Mouse (Mus musculus) thymus, postnatal 14 days (tissue): Measurements from ENCODE around the gene Bco1.
A peak's percentile ranks its signal among the peaks of the same experiment; 100 is the strongest.

Experiments used
- DNase-seq: peaks from one replicate; pipeline ENCODE4 v3.0.0; 2021

Gene Bco1

DNA sequence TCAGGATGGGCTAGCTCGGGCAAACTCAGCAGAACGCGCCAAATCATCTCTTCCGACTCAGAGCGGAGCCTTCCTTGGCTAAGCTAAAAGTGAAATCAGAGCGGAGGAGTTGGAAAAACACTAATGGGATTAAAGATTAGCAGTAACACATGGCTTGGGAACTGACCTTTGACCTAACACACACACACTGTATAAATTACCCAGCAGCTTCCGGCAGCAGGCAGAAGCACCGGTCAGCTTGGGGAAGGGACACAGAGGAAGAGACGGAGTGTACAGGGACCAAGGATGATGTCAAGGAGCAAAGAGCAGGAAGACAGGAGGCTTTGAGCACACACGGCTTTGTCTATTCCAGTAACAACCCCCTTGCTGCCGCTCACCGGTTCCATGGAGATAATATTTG lies at the start of gene Bco1:
Gene Bco1, plus strand, starts transcription at position 208 of the 400 bp plus-strand sequence.
- no peak for DNase-seq

DNA sequence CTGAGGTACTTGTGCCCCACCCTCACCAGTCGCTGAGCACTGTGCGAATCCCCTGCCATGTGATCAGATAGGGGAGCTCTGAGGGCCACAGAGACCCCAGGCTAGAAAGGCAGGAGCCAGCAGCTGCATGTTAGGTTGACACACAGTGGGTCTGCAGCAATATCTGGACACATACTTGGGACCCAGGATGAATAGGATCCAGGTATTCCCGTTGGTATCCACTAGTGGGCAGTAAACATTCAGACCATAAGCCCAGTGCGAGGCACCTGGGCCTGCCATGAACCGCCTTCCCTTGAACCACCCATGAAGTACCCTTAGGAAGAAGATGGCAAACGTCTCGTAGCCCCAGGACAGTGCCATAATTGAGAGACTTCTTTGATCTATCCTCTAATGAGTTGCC lies 46.2 kb upstream of the Bco1 start:
- DNase-seq, result no peak

DNA sequence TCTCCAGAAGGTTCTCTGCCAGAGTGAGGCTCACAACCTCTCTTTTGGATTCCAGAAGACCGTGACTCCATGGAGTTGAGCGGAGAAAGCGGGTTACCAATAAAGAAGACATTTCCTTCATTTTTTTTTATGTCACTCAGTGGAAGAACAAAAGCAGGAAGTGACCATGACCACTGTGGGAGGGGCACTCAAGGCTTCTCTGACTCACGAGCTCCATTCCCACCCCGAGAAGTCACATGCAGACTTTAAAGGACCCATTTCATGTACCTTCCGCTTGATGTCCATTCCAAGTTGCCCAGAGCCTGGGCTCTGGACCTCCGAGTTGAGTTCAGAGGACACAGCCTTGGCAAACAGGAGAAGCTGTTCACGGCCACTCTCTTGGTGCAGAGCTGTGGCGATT lies 44.9 kb upstream of the Bco1 start:
- no peak for DNase-seq

DNA sequence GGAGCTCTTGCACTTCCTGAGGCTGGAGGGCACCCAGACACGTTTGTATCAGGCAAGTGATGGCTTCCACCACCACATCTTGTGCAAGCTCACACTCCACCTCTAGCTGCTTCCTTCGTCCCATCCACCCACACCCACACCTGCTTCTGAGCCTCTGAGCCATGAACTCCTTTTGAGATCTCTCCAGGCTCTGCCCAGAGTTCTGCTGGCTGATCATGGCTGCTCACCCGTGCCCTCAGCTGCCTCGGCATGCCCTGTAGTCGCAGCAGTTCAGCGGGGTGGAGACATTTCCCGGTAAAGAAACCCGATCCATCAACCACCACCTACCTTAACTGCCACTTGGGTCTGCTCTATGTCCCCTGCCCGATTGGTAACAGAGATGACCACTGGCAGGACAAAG lies 44.3 kb upstream of the Bco1 start:
- no peak for DNase-seq

DNA sequence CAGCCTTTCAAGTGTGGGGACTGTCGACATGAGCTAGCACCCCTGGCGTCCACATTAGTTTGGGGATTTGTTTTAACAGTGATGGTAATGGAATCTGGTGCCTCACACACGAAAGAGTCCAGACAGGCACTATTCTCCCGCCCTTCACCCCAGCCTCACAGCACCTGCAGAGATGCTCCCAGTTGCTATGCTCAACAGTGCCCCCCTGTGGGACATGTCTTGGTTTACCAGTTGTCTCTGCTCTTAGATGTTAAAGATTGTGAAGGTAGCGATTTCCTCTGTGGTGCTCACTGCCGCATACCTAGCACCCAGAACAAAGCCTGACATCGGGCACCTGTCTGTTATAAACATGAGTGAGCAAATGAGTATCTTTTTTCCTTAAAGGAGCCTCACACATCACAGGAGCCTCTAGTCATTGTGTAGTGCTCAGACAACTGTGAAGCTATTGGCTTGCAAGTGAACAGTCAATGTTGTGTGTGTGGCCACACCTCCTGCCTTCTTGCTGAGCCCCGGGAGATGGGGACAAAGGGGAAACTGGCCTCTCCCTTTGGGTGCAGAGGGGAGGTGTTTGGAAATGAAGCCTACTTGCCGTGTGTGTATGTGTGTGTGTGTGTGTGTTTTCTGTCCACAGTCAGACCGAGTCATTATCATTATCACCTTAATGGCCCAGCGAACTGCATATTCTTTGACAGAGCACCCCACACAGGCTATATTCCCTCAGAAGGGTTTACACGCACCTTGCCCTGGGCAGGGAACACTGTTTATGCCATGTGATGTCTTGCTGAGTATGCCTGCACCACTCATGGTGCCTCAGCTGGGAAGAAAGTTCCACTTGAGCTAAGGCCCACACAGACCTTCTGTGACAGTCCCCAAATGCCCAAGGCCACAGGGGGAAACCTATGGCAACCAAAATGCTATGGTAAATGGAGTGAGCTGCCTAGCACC lies 42.2 kb upstream of the Bco1 start:
- DNase-seq, result peak; percentile 81

DNA sequence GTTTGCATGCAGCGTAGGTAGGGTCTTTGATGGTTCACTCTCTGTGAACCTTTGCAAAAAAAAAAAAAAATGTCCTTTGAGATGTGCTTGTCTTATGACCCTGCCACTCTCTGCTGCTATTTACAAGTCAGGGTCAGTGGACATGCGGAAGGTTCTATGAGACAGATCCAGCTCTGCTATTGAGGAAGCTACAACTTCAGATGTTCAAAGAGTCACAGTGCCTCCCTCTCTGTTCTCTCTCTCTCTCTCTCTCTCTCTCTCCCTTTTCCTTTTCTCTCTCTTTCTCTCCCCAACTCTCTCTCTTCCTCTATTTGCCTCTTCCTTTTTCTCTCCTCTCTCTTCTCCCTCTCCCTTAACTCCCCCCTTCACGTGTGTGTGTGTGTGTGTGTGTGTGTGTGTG lies 41.5 kb upstream of the Bco1 start:
- no peak for DNase-seq

DNA sequence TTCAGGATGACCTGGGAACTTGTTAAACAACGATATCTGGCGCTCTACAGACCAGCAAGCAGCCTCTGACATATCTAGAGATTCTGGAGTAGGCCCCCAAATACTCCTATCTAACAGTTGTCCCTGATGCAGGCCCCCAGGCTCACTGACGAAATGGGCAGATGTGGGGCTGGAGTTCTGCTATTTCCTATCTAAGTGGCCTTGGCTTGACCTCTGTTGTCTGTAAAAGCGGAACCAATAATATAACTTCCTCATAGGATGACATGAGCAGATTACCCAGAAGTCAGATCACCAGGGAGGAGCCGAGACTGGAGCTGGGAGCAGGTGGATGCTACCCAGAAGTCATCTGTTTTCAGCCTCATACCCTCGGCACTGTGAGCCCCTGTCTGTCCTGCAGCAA lies 40.6 kb upstream of the Bco1 start:
- no peak for DNase-seq

DNA sequence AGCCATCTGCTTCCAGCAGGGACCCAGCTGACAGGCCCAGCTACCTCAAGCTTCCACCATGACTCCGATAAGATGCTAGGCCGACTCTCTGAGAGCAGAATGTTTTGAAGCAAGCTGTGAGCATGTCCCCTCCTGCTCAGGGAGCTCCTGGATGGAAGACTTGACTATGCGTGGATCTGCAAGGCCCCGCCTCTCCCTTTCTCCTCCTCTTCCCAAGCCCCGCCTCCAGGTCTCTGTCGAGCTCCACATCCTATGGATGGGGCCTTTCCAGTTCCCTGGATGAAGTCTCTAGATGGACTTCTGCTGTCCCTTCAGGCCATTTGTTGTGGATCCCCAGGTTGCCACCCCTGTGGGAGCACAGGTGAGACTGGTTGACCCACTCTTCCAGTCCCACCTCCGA lies 36.6 kb upstream of the Bco1 start:
- DNase-seq, result no peak

DNA sequence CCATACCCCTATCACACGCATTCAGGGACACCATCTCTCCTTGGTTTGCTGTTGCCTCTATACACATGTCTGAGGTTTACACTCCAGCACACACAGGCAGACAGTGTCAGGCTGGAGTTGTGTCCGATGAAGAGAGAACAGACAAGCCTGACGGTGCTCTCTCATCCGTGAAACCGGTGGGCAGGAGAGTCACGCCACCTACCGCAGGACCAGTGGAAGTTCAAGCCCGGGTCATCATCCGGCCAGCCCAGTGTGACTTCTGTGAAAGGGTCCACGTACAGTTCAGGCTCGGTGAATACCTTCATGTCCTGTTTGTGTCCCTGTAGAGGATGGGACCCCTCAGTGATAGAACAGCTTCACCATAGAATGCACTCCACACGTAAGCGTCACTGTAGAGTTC lies 35.3 kb upstream of the Bco1 start:
- no peak for DNase-seq

DNA sequence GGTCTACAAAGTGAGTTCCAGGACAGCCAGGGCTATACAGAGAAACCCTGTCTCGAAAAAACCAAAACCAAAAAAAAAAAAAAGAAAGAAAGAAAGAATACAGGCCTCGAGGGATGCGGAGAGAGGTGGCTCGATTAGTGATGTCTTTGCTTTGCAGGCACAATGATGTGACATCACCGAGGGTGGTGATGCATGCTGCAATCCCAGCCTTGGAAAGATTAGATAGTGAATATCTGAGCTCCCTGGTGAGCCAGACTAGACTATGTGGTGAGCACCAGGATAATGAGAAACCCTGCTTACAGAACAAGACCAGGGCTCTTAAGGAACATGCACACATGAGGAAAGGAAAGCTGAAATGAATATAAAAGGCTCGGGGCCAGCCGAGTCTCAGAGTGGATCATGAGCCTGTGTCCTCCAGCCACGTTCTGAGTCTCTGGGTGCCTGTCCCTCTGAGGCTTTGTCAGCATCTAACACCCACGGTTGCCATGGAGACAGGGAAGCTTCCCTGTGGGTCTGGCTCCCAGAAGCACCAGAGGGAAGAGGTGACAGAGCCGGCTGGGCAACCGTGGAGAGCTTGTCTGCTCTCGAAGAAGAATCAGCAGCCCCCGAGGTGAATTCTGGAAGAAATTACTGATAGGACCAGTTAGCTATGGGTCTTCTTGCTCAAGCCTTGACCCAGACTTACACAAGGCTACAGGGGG lies 34.3 kb upstream of the Bco1 start:
- DNase-seq, result no peak

DNA sequence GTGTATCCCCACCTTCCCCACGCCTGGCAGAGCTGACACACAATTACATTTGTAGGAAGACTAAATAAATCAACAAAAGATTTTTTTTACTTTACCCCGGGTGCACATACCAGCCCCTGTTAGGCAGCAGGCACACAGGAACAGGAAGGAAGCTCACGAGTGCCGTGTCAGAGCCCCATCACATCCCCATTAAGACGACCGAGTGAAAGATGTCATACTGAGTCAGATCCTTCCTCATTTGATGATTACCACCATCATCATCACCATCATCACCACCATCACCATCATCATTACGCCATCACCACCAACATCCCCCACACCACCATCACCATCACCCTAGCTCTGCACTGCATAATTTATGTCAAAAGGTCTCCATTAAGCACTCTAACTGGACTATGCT lies 28.7 kb upstream of the Bco1 start:
- no peak for DNase-seq

DNA sequence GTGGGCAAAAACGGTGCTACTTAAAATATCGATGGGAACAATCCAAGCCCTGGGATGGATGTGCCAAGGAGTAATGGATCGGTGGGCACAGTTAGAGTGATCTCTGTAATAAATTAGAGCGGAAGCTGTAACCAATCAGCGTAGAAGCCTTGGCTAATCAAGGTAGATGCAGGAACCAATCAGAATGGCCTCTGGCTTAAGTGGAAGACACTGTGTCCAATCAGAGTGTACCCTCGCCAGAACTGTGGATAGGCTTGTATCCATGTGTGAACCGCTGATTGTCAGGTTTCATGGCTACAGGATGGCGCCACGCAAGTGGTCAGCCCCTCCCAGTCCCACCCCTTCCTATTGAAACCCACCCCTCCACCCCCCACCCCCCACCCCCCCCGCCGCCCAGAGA lies 28.3 kb upstream of the Bco1 start:
- DNase-seq, result no peak

DNA sequence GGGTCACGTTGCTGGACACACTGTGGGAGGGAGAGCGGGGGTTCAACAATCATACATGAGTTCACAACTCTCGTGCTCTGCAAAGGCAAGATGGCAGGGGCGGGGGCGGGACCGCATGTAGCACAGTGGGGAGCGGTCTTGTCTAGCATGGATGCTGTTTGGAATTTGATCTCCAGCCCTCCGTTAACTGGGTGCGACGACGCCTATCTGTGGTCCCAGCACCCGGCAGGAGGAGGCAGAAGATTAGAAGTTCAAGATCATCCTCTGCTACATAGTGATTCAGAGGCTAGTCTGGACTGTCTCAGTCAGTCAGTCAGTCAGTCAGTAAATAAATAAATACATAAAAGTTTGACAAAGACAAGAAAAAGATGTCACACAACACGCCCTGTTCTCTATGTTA lies 27.4 kb upstream of the Bco1 start:
- DNase-seq, result no peak

DNA sequence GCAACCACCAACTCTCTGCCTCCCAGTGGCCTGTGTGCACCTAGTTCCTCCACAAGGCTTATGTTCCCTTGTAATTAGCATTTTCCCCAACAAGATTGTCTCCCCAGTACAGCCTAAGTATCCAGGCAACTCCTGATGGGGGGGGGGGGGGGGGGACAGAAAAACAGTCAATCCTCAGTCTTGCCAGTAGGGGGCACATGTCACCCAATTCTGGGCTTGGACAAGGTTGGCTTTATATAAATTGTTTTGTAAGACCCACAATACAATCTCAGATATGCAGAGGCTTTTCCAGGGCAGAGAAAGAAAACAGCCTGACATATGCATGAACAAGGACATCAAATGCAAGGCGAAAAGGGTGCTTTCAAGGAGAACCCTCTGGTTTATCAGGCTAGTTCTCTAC lies 25.9 kb upstream of the Bco1 start:
- no peak for DNase-seq

DNA sequence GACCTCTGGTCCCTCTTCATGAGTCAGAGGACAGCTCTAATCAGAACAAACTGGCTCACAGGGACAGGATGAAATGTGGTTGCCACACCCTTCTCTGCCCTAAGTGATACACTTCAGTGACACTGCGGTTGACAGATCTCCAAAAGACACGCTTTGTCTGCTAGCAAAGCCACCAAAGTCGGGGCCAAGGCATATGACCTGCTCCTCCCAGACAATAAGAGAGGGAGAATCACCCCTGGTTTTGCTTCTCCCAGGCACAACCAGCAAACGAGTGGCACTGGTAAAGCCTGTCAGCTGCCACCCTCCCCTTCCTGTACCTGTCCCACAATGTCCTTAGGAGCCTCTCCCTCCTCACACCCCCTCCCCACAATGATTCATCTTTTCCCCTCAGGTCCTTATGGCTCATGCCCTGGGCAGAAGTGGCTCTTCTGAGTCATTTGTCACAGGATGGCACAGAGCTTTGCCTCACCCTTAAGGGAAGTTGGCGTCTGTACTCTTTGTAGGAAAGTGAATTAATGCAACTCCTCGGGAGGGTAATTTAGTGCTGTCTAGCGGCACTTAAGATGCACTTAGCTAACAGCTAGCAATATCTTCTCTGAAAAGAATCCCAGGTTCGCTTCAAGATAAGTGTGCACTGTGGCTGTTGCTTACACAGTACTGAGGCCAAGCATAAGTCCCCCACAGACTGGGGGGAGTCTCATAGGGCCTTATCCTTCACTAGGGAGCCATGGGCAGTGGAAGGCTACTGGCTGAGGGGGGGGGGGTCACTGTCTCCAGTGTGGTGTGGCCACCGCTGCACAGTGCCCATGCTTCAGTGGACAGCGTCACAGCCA lies 21.1 kb upstream of the Bco1 start:
- DNase-seq, result no peak

DNA sequence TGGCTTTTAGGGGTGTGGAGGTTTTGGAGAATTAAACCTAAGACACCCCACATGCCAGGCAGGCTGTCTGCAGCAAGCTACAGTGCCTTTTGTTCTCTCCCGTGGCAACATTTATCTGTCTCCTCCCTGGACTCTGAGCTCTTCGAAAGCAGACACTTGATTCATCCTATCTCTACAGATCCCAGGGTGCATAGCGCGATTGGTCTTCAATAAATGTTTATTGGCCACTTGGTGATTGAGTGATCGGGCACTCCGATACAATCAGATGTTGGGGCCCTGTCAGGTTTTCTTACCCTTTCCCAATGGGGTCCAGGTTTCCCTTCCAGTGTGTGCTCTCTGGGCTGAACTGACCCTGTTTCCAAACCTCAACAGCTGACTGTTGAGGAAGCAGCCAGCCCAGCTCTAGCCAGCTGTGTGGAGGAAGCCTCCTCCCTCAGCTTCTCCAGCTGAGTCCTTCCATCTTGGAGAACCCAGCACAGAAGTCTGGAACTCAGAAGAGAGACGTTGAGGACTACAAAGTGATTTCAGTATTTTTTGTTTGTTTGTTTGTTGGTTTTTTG lies 17.2 kb upstream of the Bco1 start:
- DNase-seq, result no peak

DNA sequence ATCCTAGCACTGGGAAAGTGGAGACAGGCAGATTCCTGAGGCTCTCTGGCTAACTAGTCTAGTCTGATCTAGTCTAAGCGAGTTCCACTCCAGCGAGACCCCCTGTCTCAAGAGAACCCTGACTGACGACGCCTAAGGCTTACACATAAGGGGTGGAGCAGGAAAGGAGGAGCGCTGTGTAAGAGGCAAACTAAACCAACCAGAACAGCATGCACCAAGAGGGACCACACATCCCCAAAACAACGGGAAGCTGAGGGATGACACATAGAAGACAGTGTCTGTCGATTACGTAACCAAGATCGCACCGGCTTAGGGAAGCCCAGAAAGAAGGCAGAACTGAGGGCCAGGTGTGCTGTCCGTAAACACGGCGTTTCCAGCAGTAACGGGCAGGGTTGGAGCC lies 16.0 kb upstream of the Bco1 start:
- no peak for DNase-seq

DNA sequence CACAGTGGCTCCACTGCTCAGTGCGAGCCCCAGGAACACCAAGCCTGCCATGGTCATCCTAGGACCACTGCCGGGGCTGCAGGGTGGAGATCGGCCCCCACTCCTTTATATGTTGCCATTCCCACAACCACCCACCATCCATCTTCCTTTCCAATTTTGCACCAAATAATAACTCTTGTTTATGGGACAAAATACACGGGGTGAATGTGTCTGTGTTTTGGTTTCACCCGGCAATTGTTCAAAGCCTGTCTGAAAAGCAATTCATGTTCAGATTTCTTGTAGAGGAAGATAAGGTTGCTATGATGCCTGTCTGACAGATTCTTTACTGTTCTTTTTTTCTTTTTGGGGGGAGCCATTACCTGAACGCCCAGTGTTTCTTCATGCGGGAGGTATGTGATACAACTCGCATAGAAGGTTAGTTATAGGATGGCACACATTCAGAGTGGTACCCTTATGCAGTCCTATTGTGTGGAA lies 13.2 kb upstream of the Bco1 start, which contains the start of gene Pkd1l2:
Gene Pkd1l2, minus strand, starts transcription at position 51 of the 474 bp plus-strand sequence.
- DNase-seq, result no peak

DNA sequence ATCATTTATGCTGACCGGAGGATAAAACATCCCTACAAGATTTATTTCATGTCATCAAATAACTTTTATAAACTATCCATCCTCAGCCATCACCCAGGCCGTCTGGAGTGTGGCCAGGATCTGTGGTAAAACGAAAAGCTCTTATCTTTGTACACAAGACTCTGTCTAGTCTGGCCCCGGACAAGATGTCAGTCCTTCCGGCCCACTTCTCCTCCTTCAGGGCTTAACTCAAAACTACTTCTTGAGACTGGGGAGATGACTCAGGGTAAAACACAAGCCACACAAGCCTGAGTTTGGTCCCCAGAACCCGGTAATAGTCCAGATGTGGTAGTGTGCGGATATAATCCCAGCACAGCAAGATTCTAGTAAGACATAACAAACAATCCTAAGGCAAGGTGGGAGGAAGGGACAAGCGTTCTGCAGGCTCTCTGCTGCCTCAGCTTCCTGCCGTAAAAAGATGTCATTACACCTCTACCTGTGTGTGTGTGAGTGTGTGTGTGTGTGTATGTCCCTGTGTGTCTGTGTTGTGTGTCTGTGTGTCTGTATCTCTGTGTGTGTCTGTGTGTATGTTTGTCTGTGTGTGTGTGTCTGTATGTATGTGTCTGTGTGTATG lies 12.6 kb upstream of the Bco1 start:
- no peak for DNase-seq

DNA sequence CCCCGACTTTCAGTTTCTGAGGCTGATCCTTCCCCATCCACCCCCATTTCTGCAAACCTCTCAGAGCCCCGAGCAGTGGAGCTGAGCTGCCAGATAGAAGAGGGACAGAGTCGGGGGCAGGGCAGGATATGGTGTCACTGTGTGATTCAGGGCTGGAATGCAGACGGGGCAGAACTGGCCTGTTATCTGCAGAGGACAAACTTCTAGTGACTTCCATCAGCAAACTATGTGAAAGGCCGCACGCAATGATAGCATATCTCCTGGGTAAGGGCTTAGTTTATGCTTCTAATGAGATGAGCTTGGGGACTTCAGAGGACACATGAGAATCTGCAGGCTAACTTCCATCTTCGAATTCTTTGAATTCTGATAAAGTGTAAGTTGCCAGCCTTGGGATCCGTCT lies 10.1 kb upstream of the Bco1 start:
- no peak for DNase-seq

DNA sequence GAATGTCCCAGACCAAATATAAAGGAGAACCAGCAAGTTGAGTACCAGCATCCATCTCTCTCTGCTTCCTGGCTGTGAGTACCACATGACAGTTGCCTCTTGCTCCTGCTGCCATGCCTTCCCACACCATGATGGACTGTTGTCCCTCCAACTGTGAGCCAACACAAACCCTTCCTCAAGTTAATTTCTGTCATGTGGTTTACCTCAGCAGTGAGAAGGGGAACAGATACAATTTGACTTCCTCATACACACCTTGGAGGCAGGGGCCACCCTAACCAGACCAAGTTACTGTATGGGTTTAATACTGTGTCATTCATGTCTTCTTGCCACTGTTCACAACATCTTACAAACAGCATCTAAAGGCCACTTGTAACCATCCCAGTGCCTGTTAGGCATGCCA lies 8.6 kb upstream of the Bco1 start:
- no peak for DNase-seq

DNA sequence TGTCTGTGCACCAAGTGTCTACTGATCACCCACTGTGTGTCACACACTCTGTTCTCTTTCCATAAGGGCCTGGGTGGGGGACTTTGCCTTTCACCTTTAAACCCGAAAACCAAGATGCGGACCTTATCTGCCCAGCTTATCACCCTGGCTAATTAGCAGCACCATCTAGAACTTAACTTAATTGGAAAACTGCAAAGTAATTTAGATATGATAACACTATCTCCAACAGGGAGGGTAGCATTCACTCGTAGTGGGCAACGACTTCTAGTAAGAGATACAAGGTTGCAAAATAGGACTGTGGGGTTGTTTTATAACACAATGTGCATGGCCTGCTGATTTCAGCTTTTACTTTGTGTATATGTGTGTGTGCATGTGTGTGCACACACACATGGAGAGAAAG lies 5.9 kb upstream of the Bco1 start:
- DNase-seq, result no peak

DNA sequence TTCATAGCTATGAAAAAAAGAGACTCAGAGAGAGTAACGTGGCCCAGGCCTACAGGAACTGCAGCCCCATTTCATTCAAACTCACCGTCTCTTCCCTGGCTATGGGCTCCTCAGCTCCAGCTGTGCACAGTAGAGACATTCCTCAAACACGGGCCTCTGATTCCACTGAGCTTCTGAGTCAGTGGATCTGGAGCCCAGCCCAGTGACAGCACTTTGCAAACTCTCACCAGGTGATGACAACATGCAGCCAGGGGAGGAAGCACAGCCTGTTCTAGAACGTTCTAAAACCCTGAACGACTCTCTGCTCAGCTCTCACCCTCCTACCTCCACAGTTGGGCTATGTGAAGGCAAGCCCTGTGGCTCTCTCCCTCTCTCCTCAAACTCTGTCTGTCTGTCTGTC lies 1.6 kb upstream of the Bco1 start:
- no peak for DNase-seq
